Comparison of ENCODE assay signal across 32 mouse cellular contexts in the genomic region with DNA sequence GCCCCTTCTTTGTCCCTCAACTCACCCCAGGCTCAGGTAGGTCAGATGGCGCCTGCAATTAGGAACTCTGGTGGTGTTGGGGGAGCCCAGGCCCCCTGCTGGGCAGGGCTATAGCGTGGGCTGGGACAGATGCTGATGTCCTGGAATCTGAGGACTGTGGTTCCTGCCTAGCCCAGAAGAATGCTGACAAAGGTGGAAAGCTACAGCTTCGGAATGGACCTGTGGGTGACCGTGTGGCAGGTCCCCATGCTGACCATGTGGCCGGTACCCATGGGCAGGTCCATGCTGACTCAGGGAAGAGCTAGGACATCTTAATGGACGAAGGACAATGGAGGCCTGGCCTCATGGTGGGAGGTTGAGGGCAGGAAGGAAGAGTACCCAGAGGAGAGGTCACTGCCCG. TPM values are rescaled to one million over a fixed set of nuclear protein-coding genes. Genes with fewer than 3 reads are reported as not detected.
DNase-seq lines count a peak whose midpoint lies in the region; ATAC-seq and TF ChIP-seq lines count a peak whose summit lies in the region.
"Had no signal": no experiment of that assay in that cellular context is flagged by ENCODE, and none has a peak within 500 bp of the region (broad histone marks: within the 10 kb centered on the region; RNA-seq: fewer than 3 reads in every experiment).

No protein-coding gene starts in this region.

- no peak overlapping the region for H3K4me3 ChIP-seq in kidney, embryonic 15.5 days (replicated peaks)
- no peak overlapping the region for H3K4me3 ChIP-seq in lung, embryonic 14.5 days (ENCODE audit: low read depth, low read length)
- H3K4me3 ChIP-seq in lung, postnatal 0 days (ENCODE audit: low read depth, low read length) = no peak overlapping the region
- H3K4me3 ChIP-seq: embryonic facial prominence, embryonic 13.5 days; erythroblast, embryonic 14.5 days; forebrain, embryonic 15.5 days; heart, embryonic 13.5 days; hindbrain, embryonic 12.5 days; megakaryocyte, embryonic 14.5 days; midbrain, embryonic 15.5 days; neural tube, embryonic 12.5 days had no signal

- DNase-seq in heart, adult 11 months = peak; percentile 81
- no peak for DNase-seq in heart, adult 8-10 months (ENCODE audit: low spot score)
- peak; percentile 17 for DNase-seq in kidney, adult 9 months
- no peak for DNase-seq in lung, embryonic 14.5 days
- no peak for DNase-seq in lung, postnatal 0 days (ENCODE audit: low spot score)
- peak; percentile 1 for DNase-seq in yolk sac, embryonic 10.5 days (ENCODE audit: low spot score)
- DNase-seq: adrenal gland, postnatal 25 days; cerebellum, adult 8-10 months; cerebellum, postnatal 36 days; embryo, embryonic 11 days; gastrocnemius, postnatal 10 days; heart, adult 18-20 months; heart, postnatal 14 days; layer of hippocampus, adult 9-11 months; lung, adult 2 months; lung, postnatal 36 days; retina, postnatal 1 day; right cerebral cortex, postnatal 25 days; thymus, postnatal 25 days had no signal

- H3K27ac ChIP-seq in kidney, embryonic 15.5 days = no peak overlapping the region
- H3K27ac ChIP-seq in lung, embryonic 14.5 days (ENCODE audit: low read depth) = no peak overlapping the region
- no peak overlapping the region for H3K27ac ChIP-seq in lung, postnatal 0 days (ENCODE audit: low read length)
- H3K27ac ChIP-seq: embryonic facial prominence, embryonic 13.5 days; forebrain, embryonic 15.5 days; heart, embryonic 13.5 days; hindbrain, embryonic 12.5 days; midbrain, embryonic 15.5 days; neural tube, embryonic 12.5 days had no signal

- H3K36me3 ChIP-seq in kidney, embryonic 15.5 days = no peaks in the 10 kb centered on the region
- H3K36me3 ChIP-seq in lung, embryonic 14.5 days (ENCODE audit: insufficient read depth) = no peaks in the 10 kb centered on the region
- no peaks in the 10 kb centered on the region for H3K36me3 ChIP-seq in lung, postnatal 0 days (ENCODE audit: insufficient read depth, low read length)
- H3K36me3 ChIP-seq: embryonic facial prominence, embryonic 13.5 days; forebrain, embryonic 15.5 days; heart, embryonic 13.5 days; hindbrain, embryonic 12.5 days; midbrain, embryonic 15.5 days; neural tube, embryonic 12.5 days had no signal

- H3K9ac ChIP-seq in kidney, embryonic 15.5 days = no peak overlapping the region
- no peak overlapping the region for H3K9ac ChIP-seq in lung, embryonic 14.5 days
- H3K9ac ChIP-seq in lung, postnatal 0 days (replicated peaks; ENCODE audit: low read depth) = no peak overlapping the region
- H3K9ac ChIP-seq: embryonic facial prominence, embryonic 13.5 days; forebrain, embryonic 15.5 days; heart, embryonic 13.5 days; hindbrain, embryonic 12.5 days; midbrain, embryonic 15.5 days; neural tube, embryonic 12.5 days had no signal

- H3K27me3 ChIP-seq in kidney, embryonic 15.5 days = peaks cover 74% of the 10 kb centered on the region
- no peaks in the 10 kb centered on the region for H3K27me3 ChIP-seq in lung, embryonic 14.5 days (ENCODE audit: insufficient read depth, low read length)
- H3K27me3 ChIP-seq in lung, postnatal 0 days (replicated peaks; ENCODE audit: insufficient read depth, low read length) = no peaks in the 10 kb centered on the region
- H3K27me3 ChIP-seq: forebrain, embryonic 15.5 days; midbrain, embryonic 15.5 days had no signal

- H3K4me2 ChIP-seq in kidney, embryonic 15.5 days = no peak overlapping the region
- H3K4me2 ChIP-seq in lung, embryonic 14.5 days = no peak overlapping the region
- H3K4me2 ChIP-seq in lung, postnatal 0 days (replicated peaks; ENCODE audit: low read depth, low read length) = no peak overlapping the region
- H3K4me2 ChIP-seq: embryonic facial prominence, embryonic 13.5 days; forebrain, embryonic 15.5 days; heart, embryonic 13.5 days; hindbrain, embryonic 12.5 days; midbrain, embryonic 15.5 days; neural tube, embryonic 12.5 days had no signal

- no peak for TF ChIP-seq EP300 in lung, postnatal 0 days (IDR thresholded peaks at IDR 0.05)

- WGBS in kidney, embryonic 15.5 days = 83% methylated on average over 7 of the region's 7 CpGs
- WGBS in lung, embryonic 14.5 days = 77% methylated on average over 7 of the region's 7 CpGs
- WGBS in lung, postnatal 0 days = 83% methylated on average over 7 of the region's 7 CpGs

- TF ChIP-seq CTCF in lung, embryonic 14.5 days (IDR thresholded peaks at IDR 0.05; ENCODE audit: low read depth) = peak; percentile 21; the same call in 1 of the 2 replicates
- no peak for TF ChIP-seq CTCF in lung, postnatal 0 days (IDR thresholded peaks at IDR 0.05)

- H3K9me3 ChIP-seq in kidney, embryonic 15.5 days (replicated peaks) = no peaks in the 10 kb centered on the region
- no peaks in the 10 kb centered on the region for H3K9me3 ChIP-seq in lung, embryonic 14.5 days (ENCODE audit: low read depth, low read length)
- H3K9me3 ChIP-seq in lung, postnatal 0 days (ENCODE audit: low read length) = no peaks in the 10 kb centered on the region
- H3K9me3 ChIP-seq: embryonic facial prominence, embryonic 13.5 days; forebrain, embryonic 15.5 days; heart, embryonic 13.5 days; hindbrain, embryonic 12.5 days; megakaryocyte, embryonic 14.5 days; midbrain, embryonic 15.5 days; neural tube, embryonic 12.5 days had no signal

- ATAC-seq in kidney, embryonic 15.5 days (replicated peaks; ENCODE audit: low FRiP score) = no peak
- no peak for ATAC-seq in lung, embryonic 14.5 days (ENCODE audit: insufficient read depth)
- no peak for ATAC-seq in lung, postnatal 0 days
- ATAC-seq: CD4-positive, CD25-positive, alpha-beta regulatory T cell, adult 4 months; forebrain, embryonic 15.5 days; midbrain, embryonic 15.5 days had no signal

- H3K4me1 ChIP-seq in kidney, embryonic 15.5 days = peaks cover 33% of the 10 kb centered on the region
- no peaks in the 10 kb centered on the region for H3K4me1 ChIP-seq in lung, embryonic 14.5 days (ENCODE audit: insufficient read depth)
- H3K4me1 ChIP-seq in lung, postnatal 0 days (ENCODE audit: insufficient read depth, low read depth, low read length) = no peaks in the 10 kb centered on the region
- H3K4me1 ChIP-seq: embryonic facial prominence, embryonic 13.5 days; forebrain, embryonic 15.5 days; neural tube, embryonic 12.5 days had no signal

RNA-seq across cellular contexts. Expression of gene Pck1, which starts 29.9 kb away (rescaled TPM):
- 1 to 10 TPM; 3.9 to 5.8 (median 4.8) TPM for total RNA-seq in heart, adult 8-10 months (2022)
- 17.9 and 18.0 TPM in 2 replicates for polyA plus RNA-seq in kidney, embryonic 15.5 days (2015; fragmentation: Nextera tagmentation; extraction: Ambion mirVana)
- not detected in 2 replicates for polyA plus RNA-seq in lung, embryonic 14.5 days (2014; fragmentation: Nextera tagmentation; extraction: Ambion mirVana)
- 0.08 and 0.10 TPM in 2 replicates for polyA plus RNA-seq in lung, postnatal 0 days (2015; fragmentation: Nextera tagmentation; extraction: Ambion mirVana)
- total RNA-seq: left cerebral cortex, adult 18-20 months; left cerebral cortex, postnatal 25 days had no signal
- polyA plus RNA-seq: brain, embryonic 14.5 days; CD4-positive, CD25-positive, alpha-beta regulatory T cell, adult 4 months; embryonic facial prominence, embryonic 13.5 days; forebrain, embryonic 15.5 days; hindbrain, embryonic 12.5 days; midbrain, embryonic 15.5 days; neural tube, embryonic 12.5 days had no signal

RNA-seq across cellular contexts. Expression of gene Zbp1, which starts 35.9 kb away (rescaled TPM):
- total RNA-seq in heart, adult 8-10 months (2022) = under 1 TPM in 3 of 4 experiments, not detected in 1; 0.31 to 0.52 (median 0.46) TPM
- polyA plus RNA-seq in kidney, embryonic 15.5 days (2015; fragmentation: Nextera tagmentation; extraction: Ambion mirVana) = 0.40 and 0.64 TPM in 2 replicates
- polyA plus RNA-seq in lung, embryonic 14.5 days (2014; fragmentation: Nextera tagmentation; extraction: Ambion mirVana) = 0.34 and 0.41 TPM in 2 replicates
- 1.1 and 2.5 TPM in 2 replicates for polyA plus RNA-seq in lung, postnatal 0 days (2015; fragmentation: Nextera tagmentation; extraction: Ambion mirVana)
- total RNA-seq: left cerebral cortex, adult 18-20 months; left cerebral cortex, postnatal 25 days had no signal
- polyA plus RNA-seq: erythroblast, embryonic 14.5 days had no signal

Comparison
In these comparisons a context has a peak if more than half of its experiments do, and no peak if none do; other contexts are left out.
1. DNase-seq: peak in heart, adult 11 months (single experiment), kidney, adult 9 months (single experiment) and yolk sac, embryonic 10.5 days (single experiment); none in heart, adult 8-10 months (single experiment), lung, embryonic 14.5 days (single experiment) and lung, postnatal 0 days (single experiment).
2. RNA of gene Pck1, which starts 29.9 kb away (polyA plus RNA-seq): 17.9 to 18.0 TPM in kidney, embryonic 15.5 days; 0.08 to 0.10 TPM in lung, postnatal 0 days and not detected in lung, embryonic 14.5 days; every median in the first group is over 10 times any median in the second.